Mouse (Mus musculus): Measurements from ENCODE around the gene Becn1. TPM values are rescaled to one million over a fixed set of nuclear protein-coding genes. Genes with fewer than 3 reads are reported as not detected.

Becn1 gene
- total and polyA plus RNA-seq, 3 experiments, result 122 to 167 TPM; not detected in 1

- peak; percentile 90 for TF ChIP-seq HCFC1 (IDR thresholded peaks at IDR 0.05; ENCODE audit: low read depth, low read length)
- TF ChIP-seq MYB (IDR thresholded peaks at IDR 0.05; ENCODE audit: low read depth, low read length), result no peak
- TF ChIP-seq NELFE (IDR thresholded peaks at IDR 0.05; ENCODE audit: low read depth, low read length), result peak; percentile 96
- TF ChIP-seq RCOR1 (IDR thresholded peaks at IDR 0.05; ENCODE audit: low read depth, low read length), result no peak
- TF ChIP-seq SIN3A (IDR thresholded peaks at IDR 0.05; ENCODE audit: low read length), result peak; percentile 93
- no peak for TF ChIP-seq TAL1 (IDR thresholded peaks at IDR 0.05; ENCODE audit: low read length)
Measured at GRCm38 (mm10) chr11:101302004-101302798, at the start of gene Becn1 (continued).

GRCm38 (mm10) chr11:101351721-101352111 lies 49.6 kb upstream of the Becn1 start:
- Histone ChIP-seq H3K9me3 (replicated peaks; ENCODE audit: insufficient read depth, low read length) (no peaks in the 10 kb centered on the region), H3K4me3 (ENCODE audit: control insufficient read depth in 1 of 2, insufficient read depth in 1 of 2, low read depth in 2 of 2, low read length in 2 of 2) (no peak overlapping the region), H3K36me3 (ENCODE audit: control insufficient read depth in 1 of 2, insufficient read depth in 2 of 2, low read length in 2 of 2) (no peaks in the 10 kb centered on the region), H3K79me2 (ENCODE audit: control insufficient read depth, insufficient read depth, low read length, poor library complexity) (no peaks in the 10 kb centered on the region), H3K9ac (ENCODE audit: control insufficient read depth, low read depth, low read length, poor library complexity, severe bottlenecking) (no peak overlapping the region), H3K27me3 (ENCODE audit: control insufficient read depth in 1 of 2, insufficient read depth in 2 of 2, low read length in 2 of 2) (peaks cover 2 to 8% of the 10 kb centered on the region in 2 experiments), H3K4me1 (ENCODE audit: control insufficient read depth in 1 of 2, insufficient read depth in 2 of 2, low read length in 2 of 2) (no peaks in the 10 kb centered on the region), H3K27ac (ENCODE audit: control insufficient read depth, low read depth, low read length) (no peak overlapping the region)
- DNase-seq (ENCODE audit: low read depth, low spot score), result no peak
- TF ChIP-seq CTCF (IDR thresholded peaks at IDR 0.05 in 2 of 3, conservative IDR thresholded peaks at IDR 0.05 in 1 of 3; ENCODE audit: control insufficient read depth in 1 of 3, insufficient read depth in 1 of 3, low read depth in 2 of 3, low read length in 3 of 3, poor library complexity in 1 of 3, severe bottlenecking in 1 of 3), result no peak
- TF ChIP-seq POLR2AphosphoS5 (IDR thresholded peaks at IDR 0.05; ENCODE audit: borderline replicate concordance, low read depth, low read length), result no peak
- TF ChIP-seq E2F4 (IDR thresholded peaks at IDR 0.05; ENCODE audit: borderline replicate concordance, low read depth, low read length), result no peak
- no peak for TF ChIP-seq MAX (IDR thresholded peaks at IDR 0.05; ENCODE audit: low read length)
- no peak for TF ChIP-seq CHD1 (IDR thresholded peaks at IDR 0.05; ENCODE audit: low read depth, low read length)
- no peak for TF ChIP-seq ZMIZ1 (IDR thresholded peaks at IDR 0.05; ENCODE audit: low read depth, low read length)
- no peak for TF ChIP-seq ETS1 (IDR thresholded peaks at IDR 0.05; ENCODE audit: low read depth, low read length)
- no peak for TF ChIP-seq JUND (IDR thresholded peaks at IDR 0.05; ENCODE audit: low read depth, low read length)

GRCm38 (mm10) chr11:101351100-101351720 lies 49.1 kb upstream of the Becn1 start:
- DNase-seq (ENCODE audit: low read depth, low spot score), result no peak
- Histone ChIP-seq H3K27ac (ENCODE audit: control insufficient read depth, low read depth, low read length) (no peak overlapping the region), H3K36me3 (ENCODE audit: control insufficient read depth in 1 of 2, insufficient read depth in 2 of 2, low read length in 2 of 2) (no peaks in the 10 kb centered on the region), H3K9me3 (replicated peaks; ENCODE audit: insufficient read depth, low read length) (no peaks in the 10 kb centered on the region), H3K27me3 (ENCODE audit: control insufficient read depth in 1 of 2, insufficient read depth in 2 of 2, low read length in 2 of 2) (peaks cover 2 to 8% of the 10 kb centered on the region in 2 experiments), H3K4me1 (ENCODE audit: control insufficient read depth in 1 of 2, insufficient read depth in 2 of 2, low read length in 2 of 2) (no peaks in the 10 kb centered on the region), H3K79me2 (ENCODE audit: control insufficient read depth, insufficient read depth, low read length, poor library complexity) (no peaks in the 10 kb centered on the region), H3K9ac (ENCODE audit: control insufficient read depth, low read depth, low read length, poor library complexity, severe bottlenecking) (no peak overlapping the region), H3K4me3 (ENCODE audit: control insufficient read depth in 1 of 2, insufficient read depth in 1 of 2, low read depth in 2 of 2, low read length in 2 of 2) (no peak overlapping the region)
- TF ChIP-seq E2F4 (IDR thresholded peaks at IDR 0.05; ENCODE audit: borderline replicate concordance, low read depth, low read length), result no peak
- no peak for TF ChIP-seq NRF1 (IDR thresholded peaks at IDR 0.05; ENCODE audit: insufficient read depth, low read depth, low read length, poor library complexity, severe bottlenecking)
- TF ChIP-seq CHD2 (IDR thresholded peaks at IDR 0.05; ENCODE audit: low read length), result no peak
- no peak for TF ChIP-seq MYC (IDR thresholded peaks at IDR 0.05; ENCODE audit: low read depth, low read length)
- no peak for TF ChIP-seq RAD21 (IDR thresholded peaks at IDR 0.05; ENCODE audit: low read depth, low read length)
- no peak for TF ChIP-seq JUND (IDR thresholded peaks at IDR 0.05; ENCODE audit: low read depth, low read length)
- TF ChIP-seq SIN3A (IDR thresholded peaks at IDR 0.05; ENCODE audit: low read length), result no peak
- TF ChIP-seq CTCF (IDR thresholded peaks at IDR 0.05 in 2 of 3, conservative IDR thresholded peaks at IDR 0.05 in 1 of 3; ENCODE audit: control insufficient read depth in 1 of 3, insufficient read depth in 1 of 3, low read depth in 2 of 3, low read length in 3 of 3, poor library complexity in 1 of 3, severe bottlenecking in 1 of 3), result no peak
- no peak for TF ChIP-seq EP300 (IDR thresholded peaks at IDR 0.05; ENCODE audit: low read depth in 1 of 2, low read length in 2 of 2)
- TF ChIP-seq MAX (IDR thresholded peaks at IDR 0.05; ENCODE audit: low read length), result no peak
- TF ChIP-seq HCFC1 (IDR thresholded peaks at IDR 0.05; ENCODE audit: low read depth, low read length), result no peak
- TF ChIP-seq ELF1 (IDR thresholded peaks at IDR 0.05; ENCODE audit: low read depth, low read length), result no peak
